Mouse (Mus musculus) monocyte, adult 5-6 weeks (primary cell): Measurements from ENCODE around the gene Asb16. TPM values are rescaled to one million over a fixed set of nuclear protein-coding genes. Genes with fewer than 3 reads are reported as not detected.

Source experiments
- ATAC-seq: fragments of 153-309, 156-312 bp; replicated peaks from 2 replicates; pipeline ENCODE4 v1.8.0; 2017; ENCODE audit warnings: mild to moderate bottlenecking; ENCODE audit not compliant: low TSS enrichment, insufficient number of reproducible peaks, severe bottlenecking, poor library complexity, low FRiP score
- total RNA-seq: library from RNA; stranded (forward); fragments of 200-1000, 200-491, 200-594 nt; gene quantifications from 3 replicates; pipeline ENCODE4 v1.2.3, GENCODE M21; 2017

Asb16 gene
- total RNA-seq: not detected in 3 replicates

DNA sequence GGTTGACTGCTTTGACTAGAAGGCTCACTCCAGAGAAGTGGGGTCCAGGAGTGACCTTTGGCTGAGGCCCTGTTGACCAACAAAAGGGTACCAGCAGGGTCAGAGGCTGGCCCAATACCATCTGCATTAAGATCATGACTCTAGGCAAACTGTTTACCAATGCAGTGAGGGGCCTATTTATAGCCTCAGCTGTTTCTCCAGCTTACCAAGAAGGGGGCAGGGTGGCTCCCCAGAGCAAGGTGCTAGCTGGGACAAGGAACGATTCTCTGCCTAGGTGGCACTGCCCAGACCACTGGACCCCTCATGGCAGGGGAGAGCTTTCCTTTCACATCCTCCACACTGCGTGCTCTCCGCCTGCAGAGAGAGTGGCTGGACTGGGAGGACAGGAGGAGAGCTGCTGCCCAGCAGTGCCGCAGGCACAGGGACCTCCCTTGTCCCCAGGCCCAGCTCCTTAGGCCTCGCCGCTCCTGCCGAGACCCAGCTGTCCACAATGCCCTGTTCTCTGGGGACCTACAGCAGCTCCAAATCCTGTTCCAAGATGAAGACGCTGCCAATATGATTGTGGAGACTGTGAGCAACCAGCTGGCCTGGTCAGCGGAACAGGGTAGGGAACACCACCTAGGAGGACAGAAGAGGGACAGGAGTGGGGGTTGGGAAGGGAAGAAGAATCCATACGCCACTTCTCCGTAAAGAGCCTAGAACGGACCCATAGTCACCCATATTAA lies at the start of gene Asb16:
Gene Asb16 (plus strand): TSS at position 224 of the 725 bp plus-strand sequence.
- no peak for ATAC-seq

DNA sequence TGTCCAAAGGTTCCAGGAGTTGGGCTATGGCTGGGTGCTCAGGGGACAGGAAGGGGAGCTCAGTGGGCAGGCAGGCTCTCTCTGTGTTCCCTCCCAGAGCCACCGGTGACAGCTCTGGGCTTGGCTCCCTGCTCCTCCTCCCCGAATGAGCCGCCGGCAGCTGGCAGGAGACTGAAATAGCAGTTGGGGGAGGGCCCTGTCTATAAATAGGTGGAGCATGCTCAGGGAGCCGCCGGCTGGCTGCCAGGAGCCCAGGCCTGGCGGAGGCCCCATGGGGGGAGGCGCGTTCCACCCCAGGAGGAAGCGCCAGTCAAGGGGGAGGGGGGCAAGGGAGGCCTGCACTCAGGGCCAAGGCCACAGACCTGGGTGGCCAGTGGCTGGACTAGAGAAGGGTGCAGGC lies 49.8 kb upstream of the Asb16 start:
- ATAC-seq: peak; percentile 88

DNA sequence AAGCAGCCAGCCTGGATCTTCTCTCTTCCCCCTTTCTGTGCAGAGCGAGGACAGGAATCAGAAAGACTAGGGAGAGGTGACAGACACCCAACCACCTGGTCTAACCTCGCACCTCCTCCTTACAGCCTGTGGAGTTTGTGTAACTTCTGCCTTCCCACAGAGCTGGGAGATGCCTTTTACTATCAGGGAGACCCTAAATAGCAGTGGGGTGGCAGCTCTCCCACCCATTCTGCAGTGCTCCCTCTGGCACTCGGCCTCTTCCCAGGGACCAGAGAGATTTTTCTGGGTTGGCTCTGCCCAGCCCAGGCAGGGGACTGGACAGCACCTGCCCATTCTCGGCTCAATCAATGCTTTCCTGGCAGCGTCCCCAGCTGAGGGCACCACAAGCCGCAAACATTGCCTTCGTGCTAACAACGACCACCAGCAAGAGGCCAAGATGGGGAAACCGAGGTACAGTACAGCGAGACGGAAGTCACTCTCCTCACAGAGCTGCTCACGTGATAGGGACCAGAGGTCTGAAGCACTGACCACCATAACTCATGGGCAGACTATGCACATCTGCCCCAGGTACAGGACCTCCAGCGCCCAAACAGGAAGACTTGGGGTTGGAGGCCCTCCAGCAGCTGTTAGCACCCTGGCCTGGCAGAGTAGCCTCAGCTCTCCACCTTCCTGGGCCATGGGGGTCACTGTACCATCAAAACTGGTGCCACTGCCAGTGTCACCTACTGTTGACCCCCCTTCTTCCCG lies 49.1 kb upstream of the Asb16 start:
- no peak for ATAC-seq

DNA sequence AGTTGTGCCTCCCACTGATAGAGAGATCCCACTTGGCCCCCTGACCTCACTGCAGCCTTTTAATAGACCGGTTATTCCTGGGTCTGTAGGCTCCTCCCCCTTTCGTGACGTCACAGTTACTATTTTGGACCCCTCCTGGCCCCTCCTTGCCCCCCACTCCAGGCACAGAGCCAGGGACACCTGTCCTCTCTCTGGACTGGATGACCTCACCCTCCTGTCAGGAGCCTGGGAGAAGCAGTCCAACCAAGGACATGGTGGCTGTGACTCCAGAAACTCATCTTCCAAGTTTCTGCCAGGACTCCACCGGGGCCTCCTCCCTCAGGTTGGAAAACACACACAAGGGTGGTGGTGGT lies 48.6 kb upstream of the Asb16 start:
- no peak for ATAC-seq

DNA sequence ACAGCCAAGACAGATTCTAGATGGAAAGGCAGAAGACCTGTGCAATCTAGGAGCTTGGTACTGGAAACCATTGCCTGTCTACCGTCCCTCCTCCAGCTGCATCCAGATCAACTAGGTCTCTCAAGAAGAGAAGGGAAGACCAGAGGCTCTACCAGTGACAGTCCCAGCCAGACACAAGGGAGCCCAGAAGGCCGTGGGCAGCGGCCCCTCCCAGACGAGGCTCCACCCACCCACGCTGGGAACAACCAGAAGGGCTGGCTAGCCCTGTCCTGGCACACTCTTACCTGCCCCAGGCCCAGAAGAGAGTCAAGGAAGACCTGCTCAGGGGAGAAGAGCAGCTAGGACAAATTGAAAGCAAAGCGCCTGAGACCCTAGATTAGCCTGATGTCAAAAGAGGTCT lies 48.1 kb upstream of the Asb16 start:
- no peak for ATAC-seq

DNA sequence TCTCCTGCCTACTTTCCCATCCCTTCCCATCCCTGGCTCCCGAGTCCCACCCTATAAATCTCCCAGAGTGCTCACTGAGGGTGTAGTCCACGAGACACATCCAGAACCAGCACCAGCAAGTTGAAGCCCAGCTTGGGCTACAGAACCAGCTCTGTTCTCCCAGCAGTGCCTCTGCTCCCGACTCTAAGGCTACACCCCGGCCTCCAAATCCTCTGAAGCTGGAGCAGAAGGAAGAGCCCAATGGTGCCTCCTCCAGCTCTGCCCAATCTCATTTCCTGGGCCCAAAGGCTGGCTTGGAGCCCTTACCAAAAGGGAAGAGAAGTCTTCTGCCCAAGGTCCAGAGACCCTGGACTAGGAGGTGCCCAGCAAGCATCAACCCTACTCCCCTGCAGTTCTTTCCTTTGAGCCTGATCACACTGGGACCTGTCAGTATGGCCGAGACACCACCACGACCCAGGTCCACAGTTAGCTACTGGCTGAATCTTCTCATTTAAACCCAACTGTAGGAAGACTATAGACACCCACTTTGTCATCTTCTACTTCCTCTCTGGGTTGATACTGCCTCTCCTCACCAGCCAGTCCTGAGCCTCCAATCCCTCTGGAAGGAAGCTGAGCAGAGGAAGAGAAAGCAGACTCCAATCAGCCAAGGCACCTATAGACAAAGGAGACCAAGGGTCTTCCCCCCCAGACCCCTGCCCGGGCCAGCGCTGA lies 47.1 kb upstream of the Asb16 start:
- ATAC-seq: no peak

DNA sequence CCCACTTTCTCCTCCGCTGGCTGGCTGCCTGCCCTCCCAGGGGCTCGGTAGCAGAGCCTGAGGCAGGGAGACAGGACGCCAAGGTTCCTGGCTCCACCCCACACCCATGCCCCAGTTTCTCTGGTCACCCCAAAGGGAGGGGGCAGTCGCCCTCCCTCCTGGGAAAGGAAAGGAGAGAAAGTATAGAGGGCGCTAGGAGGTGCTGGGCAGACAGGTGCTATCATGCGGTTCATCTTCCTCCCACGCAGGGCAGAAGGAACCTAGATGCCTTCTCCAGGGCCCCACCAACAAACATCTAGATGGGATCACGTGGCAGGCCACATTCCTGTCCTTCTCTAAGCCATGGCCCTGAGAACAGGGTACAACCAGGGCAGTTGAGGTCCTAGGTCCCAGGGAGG lies 46.6 kb upstream of the Asb16 start:
- no peak for ATAC-seq

DNA sequence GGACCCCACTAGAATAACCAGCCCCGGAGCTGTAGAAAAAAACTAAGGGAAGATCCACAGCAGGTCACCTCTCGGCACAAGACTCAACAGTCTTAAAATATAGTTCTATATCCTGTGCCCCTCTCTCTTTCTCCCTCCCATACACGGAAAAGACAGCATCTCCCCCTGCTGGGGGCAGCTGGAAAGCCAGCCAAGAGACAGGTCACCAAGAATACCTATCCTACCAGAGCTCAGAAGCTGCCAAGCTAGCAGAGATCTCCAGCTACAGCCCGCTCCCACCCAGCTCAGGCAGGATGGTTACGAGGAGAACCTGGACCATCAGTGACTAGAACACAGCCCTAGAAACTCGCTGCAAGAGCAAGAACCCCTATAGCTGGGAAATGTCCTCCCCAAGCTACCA lies 45.4 kb upstream of the Asb16 start:
- ATAC-seq: no peak

DNA sequence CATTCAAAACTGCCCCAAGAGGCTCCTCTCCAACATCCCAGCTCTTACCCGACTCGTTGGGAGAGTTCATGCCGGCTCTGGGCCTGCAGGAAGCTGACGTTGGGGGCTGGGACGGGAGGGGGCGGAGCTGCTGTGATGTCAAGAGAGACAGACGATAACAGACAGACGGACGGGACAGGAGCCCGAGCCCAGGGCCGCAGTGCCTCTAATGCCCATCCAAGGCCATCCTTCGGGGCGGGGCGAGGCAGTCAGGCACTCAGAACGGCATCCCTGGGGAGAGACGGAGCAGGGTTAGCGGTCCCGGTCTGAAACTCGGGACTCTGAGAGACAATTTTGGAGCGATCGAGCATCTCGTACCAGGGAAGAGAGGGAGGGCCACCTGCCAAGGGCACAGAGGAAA lies 43.9 kb upstream of the Asb16 start:
- no peak for ATAC-seq

DNA sequence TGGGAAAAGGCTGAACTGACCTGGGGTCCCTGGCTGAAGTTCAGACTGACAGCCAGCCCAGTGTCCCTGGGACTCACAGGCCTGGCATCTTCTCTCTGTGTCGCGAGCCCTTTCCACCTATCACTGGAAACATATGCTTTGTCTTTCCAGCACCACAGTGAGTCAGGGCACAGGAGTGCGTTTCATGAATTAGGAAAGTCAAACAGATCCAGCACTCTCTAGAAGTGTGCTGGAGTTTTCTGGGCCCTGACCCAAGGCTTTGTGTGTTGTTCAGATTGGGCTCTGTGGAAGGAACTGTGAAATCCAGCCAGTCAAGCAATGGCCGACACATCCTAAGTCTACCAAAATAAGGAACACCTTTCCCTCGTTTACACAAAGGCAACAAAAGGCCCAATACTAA lies 43.3 kb upstream of the Asb16 start:
- ATAC-seq: no peak

DNA sequence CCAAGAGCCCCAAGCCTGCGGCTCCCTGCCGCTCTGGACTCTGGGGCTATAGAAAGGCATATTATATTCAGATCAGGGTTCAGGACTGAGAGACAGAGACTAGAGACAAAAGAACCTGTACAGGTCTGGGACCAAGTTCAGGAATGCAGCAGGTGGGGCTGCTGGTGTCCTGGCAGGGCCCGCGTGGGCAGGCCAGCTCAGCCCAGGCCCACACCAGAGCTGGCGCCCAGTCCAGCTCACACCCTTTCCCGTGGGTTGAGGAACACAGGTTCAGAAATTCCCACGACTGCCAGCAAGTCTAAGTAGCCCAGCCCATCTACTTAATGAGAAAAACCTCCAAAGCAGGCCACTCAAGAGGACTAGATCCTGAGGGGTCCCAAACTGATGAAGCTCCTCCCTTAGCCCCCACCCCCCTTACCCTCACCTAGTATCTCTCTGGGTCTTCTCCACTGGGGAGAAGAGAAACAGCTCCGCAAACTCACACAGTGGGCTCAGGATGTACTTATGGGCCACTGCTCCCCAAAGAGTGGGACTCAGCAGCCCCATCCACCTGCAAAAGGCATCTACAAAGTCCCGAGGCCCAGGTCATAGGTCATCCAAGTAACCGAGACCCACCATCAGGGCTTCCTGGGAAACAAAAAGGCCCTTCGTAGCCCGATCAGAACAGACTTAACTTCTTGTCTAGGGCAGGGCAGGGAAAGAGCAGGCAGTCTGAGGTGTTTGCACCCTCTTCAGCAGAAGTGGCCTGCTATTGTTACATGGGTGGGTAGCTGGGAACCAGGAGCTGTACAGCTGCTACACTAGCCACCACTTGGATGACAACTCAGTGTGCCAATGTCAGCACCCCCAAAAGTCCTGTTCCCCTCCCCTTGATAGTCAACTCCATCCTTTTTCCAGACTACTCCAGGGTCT lies 42.2 kb upstream of the Asb16 start:
- ATAC-seq: no peak

DNA sequence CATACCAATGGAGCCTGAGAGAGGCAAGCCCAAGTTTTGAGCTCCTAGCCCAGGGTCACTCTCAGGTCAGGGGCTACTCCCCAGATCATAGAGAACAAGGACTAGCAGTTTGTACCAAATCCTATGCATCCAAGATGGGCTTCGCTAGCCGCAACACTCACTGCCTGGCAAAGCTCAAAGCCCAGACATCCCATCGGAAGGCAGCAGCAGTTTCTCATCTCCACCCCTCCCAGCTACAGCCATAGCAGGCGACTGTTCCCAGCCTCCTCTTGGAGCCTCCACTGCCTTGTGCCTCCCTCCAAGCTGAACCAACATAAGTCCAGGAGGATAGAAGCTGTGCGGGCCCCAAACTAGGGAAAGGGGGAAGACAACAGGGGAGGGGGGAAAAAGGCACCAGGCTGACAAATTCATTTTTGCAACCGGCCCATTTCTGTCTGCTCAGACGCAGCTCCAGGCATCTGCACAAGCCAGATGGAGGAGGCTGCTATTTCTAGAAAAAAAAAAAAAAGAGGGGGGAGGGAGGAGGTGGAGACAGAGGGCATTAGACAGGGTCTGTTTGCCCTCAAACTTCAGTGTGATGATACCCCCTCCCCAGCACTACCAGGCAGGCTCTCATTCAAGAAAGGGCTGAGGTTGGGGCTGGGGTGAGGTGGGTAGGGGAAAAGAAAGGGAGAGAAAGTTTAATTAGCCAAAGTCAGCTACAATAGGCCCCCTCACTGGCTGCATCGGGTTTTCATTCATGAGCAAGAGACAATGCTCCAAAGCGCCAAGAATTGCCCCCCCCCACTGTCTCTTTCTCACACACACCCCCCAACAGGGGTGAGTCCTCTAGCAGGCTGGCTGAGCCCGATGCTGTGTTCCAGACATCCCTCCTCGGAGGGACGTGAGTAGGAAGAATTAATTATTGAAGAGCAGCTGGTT lies 41.0 kb upstream of the Asb16 start:
- no peak for ATAC-seq

DNA sequence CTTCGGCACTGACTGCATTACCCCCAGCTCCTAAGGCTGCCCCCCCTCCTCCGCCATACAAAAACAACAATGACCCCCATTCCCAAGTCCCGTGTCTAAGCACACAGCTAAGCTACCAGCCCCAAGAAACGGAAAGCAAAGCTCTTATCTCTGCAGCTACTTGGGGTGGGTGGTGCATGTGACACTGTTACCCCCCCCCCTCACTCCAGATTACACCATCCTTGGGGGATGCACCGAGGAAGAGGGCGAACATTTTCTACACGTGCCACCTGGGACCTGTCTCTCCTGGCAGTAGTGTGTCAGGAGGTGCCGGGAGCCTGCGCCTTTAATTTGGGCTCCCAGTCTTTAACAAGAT lies 40.4 kb upstream of the Asb16 start:
- ATAC-seq: no peak

DNA sequence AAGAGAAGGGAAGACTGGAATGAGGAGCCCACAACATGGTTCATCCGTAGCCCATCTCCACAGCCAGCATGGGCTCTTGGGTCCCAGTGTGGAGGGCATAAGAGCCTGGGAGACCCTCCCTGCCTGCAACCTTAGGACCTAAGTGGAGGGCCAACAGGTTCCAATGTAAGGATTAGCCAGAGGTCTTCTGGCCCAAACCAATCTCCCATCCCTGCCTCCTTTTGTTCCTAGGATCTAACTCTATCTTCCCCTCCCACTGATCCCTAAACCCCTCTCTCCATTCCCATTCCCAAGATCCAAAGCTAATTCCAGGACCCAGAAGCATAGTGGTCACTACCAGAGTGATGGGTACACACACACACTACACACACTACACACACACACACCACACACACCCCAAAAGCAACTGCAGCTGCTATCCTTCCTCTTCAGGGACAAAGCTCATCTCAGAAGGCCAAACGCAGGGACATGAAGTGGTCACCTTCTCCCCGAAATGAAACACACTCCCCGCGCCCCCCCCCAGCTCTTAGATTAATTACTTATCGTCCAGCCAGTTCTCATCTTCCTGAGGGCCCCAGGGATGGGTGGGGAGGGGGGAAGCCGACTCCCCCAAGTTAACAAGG lies 39.8 kb upstream of the Asb16 start:
- no peak for ATAC-seq

DNA sequence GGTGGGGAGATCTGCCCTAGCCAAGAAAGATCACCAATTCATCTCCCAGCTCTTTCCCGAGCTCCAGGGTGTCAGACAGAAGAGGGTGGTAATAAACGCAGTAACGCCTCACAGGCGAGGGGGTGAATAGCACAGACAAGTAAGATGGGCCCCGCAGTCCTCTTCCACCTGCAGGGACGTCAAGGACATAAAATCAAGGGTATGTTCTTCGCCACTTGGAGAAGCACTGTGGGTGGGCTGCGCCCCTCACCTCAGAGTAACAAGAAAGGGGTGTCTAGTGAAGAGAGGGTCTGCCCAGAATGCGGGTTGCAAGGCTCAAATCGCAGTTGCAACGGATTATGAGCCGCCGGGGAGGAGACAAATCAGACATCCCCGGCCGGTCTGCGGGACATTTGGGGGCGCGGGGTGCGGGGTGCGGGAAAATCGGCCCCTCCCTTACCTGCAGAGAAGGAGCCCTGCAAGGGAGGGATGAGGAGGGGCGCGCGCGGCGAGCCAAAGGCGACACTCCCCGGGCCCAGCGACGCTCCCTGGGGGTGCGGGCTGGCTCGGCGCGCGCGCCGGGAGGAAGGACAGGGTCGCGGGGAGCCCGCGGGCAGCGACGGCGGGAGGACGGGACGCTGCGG lies 39.1 kb upstream of the Asb16 start:
- no peak for ATAC-seq

DNA sequence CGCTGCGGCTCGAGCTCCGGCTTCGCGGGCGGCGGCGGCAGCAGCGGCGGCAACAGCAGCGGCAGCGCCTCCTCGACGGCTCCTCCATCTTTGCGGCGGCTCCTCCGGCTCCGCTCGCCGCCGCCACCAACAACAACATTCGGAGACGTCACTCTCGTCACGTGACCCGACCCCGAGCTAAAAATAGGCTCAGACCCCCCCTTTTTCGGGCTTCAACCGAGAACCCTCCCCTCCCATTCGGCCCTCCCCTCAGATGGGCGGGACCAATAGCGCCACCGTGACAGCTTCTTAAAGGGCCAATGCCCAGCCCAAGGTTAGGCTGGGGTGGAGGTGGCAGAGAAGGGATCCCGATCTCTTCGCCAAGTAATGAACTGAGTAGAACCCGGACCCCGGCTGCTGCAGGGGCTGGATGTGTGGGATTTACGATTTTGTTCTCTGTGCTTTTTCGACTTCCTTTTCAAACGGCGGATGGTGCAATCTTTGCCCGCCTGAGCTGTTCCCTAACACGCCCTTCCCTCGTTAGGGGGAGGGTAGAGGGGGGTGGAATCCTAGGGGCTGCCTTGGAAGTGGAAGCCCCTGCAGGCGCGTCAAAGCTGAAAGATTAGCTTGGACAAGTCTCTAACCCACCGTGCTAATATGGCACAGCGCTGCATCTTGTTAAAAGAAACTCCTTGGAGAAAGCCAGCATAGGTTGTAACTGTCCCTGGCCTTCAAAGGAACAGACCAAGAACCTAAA lies 38.4 kb upstream of the Asb16 start, which contains the start of gene Hdac5:
Gene Hdac5 (minus strand): TSS at position 161 of the 736 bp plus-strand sequence.
- peak; percentile 93 for ATAC-seq
